Mouse (Mus musculus): ENCODE results near the gene Eif4a3. TPM values are rescaled to one million over a fixed set of nuclear protein-coding genes. Genes with fewer than 3 reads are reported as not detected.
"Not testable (repeated sequence)": the region's sequence is repeated elsewhere in the genome, so short reads cannot be mapped to it uniquely, and the experiment has no call there.

Gene Eif4a3
- polyA plus RNA-seq, 2 experiments: 228 to 339 TPM

GRCm38 (mm10) chr11:119258216-119258571, 41.7 kb downstream of the Eif4a3 start:
- 0 out of 2 replicates have a peak, but pooled peaks have one; percentile 3 for ATAC-seq (ENCODE audit: low FRiP score, low read depth)
- H3K36me3 ChIP-seq (ENCODE audit: control insufficient read depth, insufficient read depth, low read length): no peaks in the 10 kb centered on the region
- H3K27ac ChIP-seq (replicated peaks; ENCODE audit: low read depth, low read length): 0 out of 2 replicates have a peak overlapping the region, but pooled peaks have one; percentile 33
- no peak for TF ChIP-seq POLR2A (IDR thresholded peaks at IDR 0.05; ENCODE audit: borderline replicate concordance, extremely low read depth, insufficient read depth, insufficient read length)
- H3K27me3 ChIP-seq (ENCODE audit: control insufficient read depth, insufficient read depth, low read length): no peaks in the 10 kb centered on the region
- no peaks in the 10 kb centered on the region for H3K9me3 ChIP-seq (ENCODE audit: control insufficient read depth, low read length)
- no peak for DNase-seq (ENCODE audit: low spot score)
- H3K4me2 ChIP-seq (replicated peaks; ENCODE audit: low read depth, low read length, severe bottlenecking): peak overlapping the region; percentile 44
- no peaks in the 10 kb centered on the region; the same call in 1 of the 2 replicates for H3K4me1 ChIP-seq (ENCODE audit: control insufficient read depth, insufficient read depth, low read length)
- WGBS: 56% methylated on average over 9 of the region's 9 CpGs
- H3K4me3 ChIP-seq (replicated peaks; ENCODE audit: low read length): peak overlapping the region; percentile 15
- H3K9ac ChIP-seq (ENCODE audit: low read depth, low read length, severe bottlenecking): no peak overlapping the region

GRCm38 (mm10) chr11:119256557-119256956, 43.3 kb downstream of the Eif4a3 start:
- not testable (repeated sequence) for H3K4me1 ChIP-seq (ENCODE audit: control insufficient read depth, insufficient read depth, low read length); H3K27ac ChIP-seq (replicated peaks; ENCODE audit: low read depth, low read length); H3K4me3 ChIP-seq (replicated peaks; ENCODE audit: low read length); H3K9ac ChIP-seq (ENCODE audit: low read depth, low read length, severe bottlenecking); H3K9me3 ChIP-seq (ENCODE audit: control insufficient read depth, low read length); ATAC-seq (ENCODE audit: low FRiP score, low read depth); H3K4me2 ChIP-seq (replicated peaks; ENCODE audit: low read depth, low read length, severe bottlenecking); H3K36me3 ChIP-seq (ENCODE audit: control insufficient read depth, insufficient read depth, low read length); H3K27me3 ChIP-seq (ENCODE audit: control insufficient read depth, insufficient read depth, low read length)
- WGBS: 49% methylated on average over 5 of the region's 5 CpGs
- peak; percentile 47 for DNase-seq (ENCODE audit: low spot score)

- DNase-seq (ENCODE audit: low spot score): peak; percentile 41
- no peak overlapping the region for H3K27ac ChIP-seq (replicated peaks; ENCODE audit: low read depth, low read length)
- H3K9me3 ChIP-seq (ENCODE audit: control insufficient read depth, low read length): no peaks in the 10 kb centered on the region
- no peaks in the 10 kb centered on the region for H3K36me3 ChIP-seq (ENCODE audit: control insufficient read depth, insufficient read depth, low read length)
- H3K4me2 ChIP-seq (replicated peaks; ENCODE audit: low read depth, low read length, severe bottlenecking): peak overlapping the region; percentile 43
- ATAC-seq (ENCODE audit: low FRiP score, low read depth): peak; percentile 45; the same call in 1 of the 2 replicates
- peaks cover 15% of the 10 kb centered on the region for H3K4me1 ChIP-seq (ENCODE audit: control insufficient read depth, insufficient read depth, low read length)
- H3K4me3 ChIP-seq (replicated peaks; ENCODE audit: low read length): peak overlapping the region; percentile 15
- TF ChIP-seq POLR2A (IDR thresholded peaks at IDR 0.05; ENCODE audit: borderline replicate concordance, extremely low read depth, insufficient read depth, insufficient read length): no peak
- H3K27me3 ChIP-seq (ENCODE audit: control insufficient read depth, insufficient read depth, low read length): no peaks in the 10 kb centered on the region
- WGBS: 7% methylated on average over 20 of the region's 22 CpGs
- peak overlapping the region; percentile 16; the same call in 1 of the 2 replicates for H3K9ac ChIP-seq (ENCODE audit: low read depth, low read length, severe bottlenecking)
Observed at GRCm38 (mm10) chr11:119252854-119253541, 46.9 kb downstream of the Eif4a3 start.

- Histone ChIP-seq H3K27me3 (ENCODE audit: control insufficient read depth, insufficient read depth, low read length) (no peaks in the 10 kb centered on the region), H3K4me3 (replicated peaks; ENCODE audit: low read length) (no peak overlapping the region), H3K9ac (ENCODE audit: low read depth, low read length, severe bottlenecking) (no peak overlapping the region), H3K4me1 (ENCODE audit: control insufficient read depth, insufficient read depth, low read length) (peaks cover 15% of the 10 kb centered on the region), H3K9me3 (ENCODE audit: control insufficient read depth, low read length) (no peaks in the 10 kb centered on the region), H3K4me2 (replicated peaks; ENCODE audit: low read depth, low read length, severe bottlenecking) (no peak overlapping the region), H3K36me3 (ENCODE audit: control insufficient read depth, insufficient read depth, low read length) (no peaks in the 10 kb centered on the region), H3K27ac (replicated peaks; ENCODE audit: low read depth, low read length) (no peak overlapping the region)
- 44% methylated on average over 17 of the region's 17 CpGs for WGBS
- ATAC-seq (ENCODE audit: low FRiP score, low read depth) (no peak), DNase-seq (ENCODE audit: low spot score) (no peak)
- no peak for TF ChIP-seq POLR2A (IDR thresholded peaks at IDR 0.05; ENCODE audit: borderline replicate concordance, extremely low read depth, insufficient read depth, insufficient read length)
Observed at GRCm38 (mm10) chr11:119250998-119251397, 48.9 kb downstream of the Eif4a3 start.

GRCm38 (mm10) chr11:119249011-119249410, 50.9 kb downstream of the Eif4a3 start:
- Histone ChIP-seq H3K9me3 (ENCODE audit: control insufficient read depth, low read length) (no peaks in the 10 kb centered on the region), H3K36me3 (ENCODE audit: control insufficient read depth, insufficient read depth, low read length) (no peaks in the 10 kb centered on the region), H3K27ac (replicated peaks; ENCODE audit: low read depth, low read length) (no peak overlapping the region), H3K27me3 (ENCODE audit: control insufficient read depth, insufficient read depth, low read length) (no peaks in the 10 kb centered on the region), H3K4me1 (ENCODE audit: control insufficient read depth, insufficient read depth, low read length) (peaks cover 15% of the 10 kb centered on the region), H3K4me3 (replicated peaks; ENCODE audit: low read length) (no peak overlapping the region), H3K4me2 (replicated peaks; ENCODE audit: low read depth, low read length, severe bottlenecking) (no peak overlapping the region), H3K9ac (ENCODE audit: low read depth, low read length, severe bottlenecking) (no peak overlapping the region)
- no peak for TF ChIP-seq POLR2A (IDR thresholded peaks at IDR 0.05; ENCODE audit: borderline replicate concordance, extremely low read depth, insufficient read depth, insufficient read length)
- WGBS: 21% methylated on average over 6 of the region's 6 CpGs
- peak; percentile 85 for DNase-seq (ENCODE audit: low spot score)
- peak; percentile 53 for ATAC-seq (ENCODE audit: low FRiP score, low read depth)

- not testable (repeated sequence) for H3K36me3 ChIP-seq (ENCODE audit: control insufficient read depth, insufficient read depth, low read length); H3K9me3 ChIP-seq (ENCODE audit: control insufficient read depth, low read length)
- WGBS: 98% methylated on average over 6 of the region's 6 CpGs
Observed at GRCm38 (mm10) chr11:119245543-119245942, 54.3 kb downstream of the Eif4a3 start.

More at GRCm38 (mm10) chr11:119245543-119245942, 54.3 kb downstream of the Eif4a3 start:
- H3K27me3 ChIP-seq (ENCODE audit: control insufficient read depth, insufficient read depth, low read length); H3K4me1 ChIP-seq (ENCODE audit: control insufficient read depth, insufficient read depth, low read length); ATAC-seq (ENCODE audit: low FRiP score, low read depth); H3K9ac ChIP-seq (ENCODE audit: low read depth, low read length, severe bottlenecking); H3K4me3 ChIP-seq (replicated peaks; ENCODE audit: low read length); DNase-seq (ENCODE audit: low spot score); H3K27ac ChIP-seq (replicated peaks; ENCODE audit: low read depth, low read length); H3K4me2 ChIP-seq (replicated peaks; ENCODE audit: low read depth, low read length, severe bottlenecking): not testable (repeated sequence)
